Mouse (Mus musculus): ENCODE results near the gene Hsf2bp. TPM values are rescaled to one million over a fixed set of nuclear protein-coding genes. Genes with fewer than 3 reads are reported as not detected.

Gene Hsf2bp
- polyA plus RNA-seq, 1 experiment from 2014 or later = 0.42 TPM

- WGBS (ENCODE audit: insufficient replicate concordance) = 62% methylated on average over 3 of the region's 3 CpGs
- no peak overlapping the region for H3K4me3 ChIP-seq (ENCODE audit: low read depth, low read length)
- H3K9me3 ChIP-seq (ENCODE audit: low read length) = no peaks in the 10 kb centered on the region
- no peaks in the 10 kb centered on the region for H3K27me3 ChIP-seq (ENCODE audit: insufficient read depth, low read length)
- DNase-seq = no peak
- H3K36me3 ChIP-seq (replicated peaks; ENCODE audit: insufficient read depth, low read length) = no peaks in the 10 kb centered on the region
- H3K9ac ChIP-seq (replicated peaks) = no peak overlapping the region
- TF ChIP-seq CTCF (IDR thresholded peaks at IDR 0.05; ENCODE audit: low read depth) (no peak), EP300 (IDR thresholded peaks at IDR 0.05; ENCODE audit: low read depth) (no peak)
- H3K27ac ChIP-seq (ENCODE audit: low read depth) = no peak overlapping the region
- peaks cover 5% of the 10 kb centered on the region; the same call in 1 of the 2 replicates for H3K4me1 ChIP-seq (ENCODE audit: insufficient read depth)
- no peak for ATAC-seq
- no peak overlapping the region for H3K4me2 ChIP-seq (ENCODE audit: low read depth, low read length)
These were observed 52.7 kb downstream of the Hsf2bp start for GRCm38 (mm10) chr17:31983491-31983890.

- ATAC-seq = peak; percentile 53; the same call in 1 of the 2 replicates
- peak overlapping the region; percentile 34; the same call in 1 of the 2 replicates for H3K27ac ChIP-seq (ENCODE audit: low read depth)
- 70% methylated on average over 11 of the region's 11 CpGs for WGBS (ENCODE audit: insufficient replicate concordance)
- no peak overlapping the region for H3K4me2 ChIP-seq (ENCODE audit: low read depth, low read length)
- no peaks in the 10 kb centered on the region for H3K9me3 ChIP-seq (ENCODE audit: low read length)
- peaks cover 5% of the 10 kb centered on the region; the same call in 1 of the 2 replicates for H3K4me1 ChIP-seq (ENCODE audit: insufficient read depth)
- H3K36me3 ChIP-seq (replicated peaks; ENCODE audit: insufficient read depth, low read length) = no peaks in the 10 kb centered on the region
- no peaks in the 10 kb centered on the region for H3K27me3 ChIP-seq (ENCODE audit: insufficient read depth, low read length)
- H3K9ac ChIP-seq (replicated peaks) = no peak overlapping the region
- H3K4me3 ChIP-seq (ENCODE audit: low read depth, low read length) = no peak overlapping the region
- TF ChIP-seq EP300 (IDR thresholded peaks at IDR 0.05; ENCODE audit: low read depth) (no peak), CTCF (IDR thresholded peaks at IDR 0.05; ENCODE audit: low read depth) (no peak)
- peak; percentile 21 for DNase-seq
These were observed 53.6 kb downstream of the Hsf2bp start for GRCm38 (mm10) chr17:31982326-31983190.

- Histone ChIP-seq H3K4me1 (ENCODE audit: insufficient read depth) (peaks cover 5% of the 10 kb centered on the region; the same call in 1 of the 2 replicates), H3K4me2 (ENCODE audit: low read depth, low read length) (no peak overlapping the region), H3K9me3 (ENCODE audit: low read length) (no peaks in the 10 kb centered on the region), H3K27me3 (ENCODE audit: insufficient read depth, low read length) (no peaks in the 10 kb centered on the region), H3K36me3 (replicated peaks; ENCODE audit: insufficient read depth, low read length) (no peaks in the 10 kb centered on the region), H3K9ac (replicated peaks) (no peak overlapping the region), H3K4me3 (ENCODE audit: low read depth, low read length) (no peak overlapping the region), H3K27ac (ENCODE audit: low read depth) (no peak overlapping the region)
- ATAC-seq (peak; percentile 72), DNase-seq (no peak)
- WGBS (ENCODE audit: insufficient replicate concordance) = 66% methylated on average over 4 of the region's 4 CpGs
- peak; percentile 45; the same call in 1 of the 2 replicates for TF ChIP-seq EP300 (IDR thresholded peaks at IDR 0.05; ENCODE audit: low read depth)
- TF ChIP-seq CTCF (IDR thresholded peaks at IDR 0.05; ENCODE audit: low read depth) = no peak
These were observed 56.3 kb downstream of the Hsf2bp start for GRCm38 (mm10) chr17:31979888-31980287.

GRCm38 (mm10) chr17:31977131-31977530 lies 59.0 kb downstream of the Hsf2bp start:
- H3K4me2 ChIP-seq (ENCODE audit: low read depth, low read length) = no peak overlapping the region
- H3K4me1 ChIP-seq (ENCODE audit: insufficient read depth) = no peaks in the 10 kb centered on the region
- no peak for TF ChIP-seq EP300 (IDR thresholded peaks at IDR 0.05; ENCODE audit: low read depth)
- TF ChIP-seq CTCF (IDR thresholded peaks at IDR 0.05; ENCODE audit: low read depth) = no peak

GRCm38 (mm10) chr17:31976501-31976900 lies 59.6 kb downstream of the Hsf2bp start:
- WGBS (ENCODE audit: insufficient replicate concordance) = 75% methylated on average over 6 of the region's 6 CpGs

More at GRCm38 (mm10) chr17:31977131-31977530, 59.0 kb downstream of the Hsf2bp start:
- DNase-seq = no peak
- Histone ChIP-seq H3K9me3 (ENCODE audit: low read length) (no peaks in the 10 kb centered on the region), H3K36me3 (replicated peaks; ENCODE audit: insufficient read depth, low read length) (no peaks in the 10 kb centered on the region), H3K4me3 (ENCODE audit: low read depth, low read length) (no peak overlapping the region), H3K27me3 (ENCODE audit: insufficient read depth, low read length) (no peaks in the 10 kb centered on the region), H3K27ac (ENCODE audit: low read depth) (no peak overlapping the region), H3K9ac (replicated peaks) (no peak overlapping the region)
- ATAC-seq = no peak

GRCm38 (mm10) chr17:31974694-31975093 lies 61.5 kb downstream of the Hsf2bp start:
- 60% methylated on average over 5 of the region's 5 CpGs for WGBS (ENCODE audit: insufficient replicate concordance)
- no peak overlapping the region for H3K27ac ChIP-seq (ENCODE audit: low read depth)

More at GRCm38 (mm10) chr17:31976501-31976900, 59.6 kb downstream of the Hsf2bp start:
- Histone ChIP-seq H3K27me3 (ENCODE audit: insufficient read depth, low read length) (no peaks in the 10 kb centered on the region), H3K9ac (replicated peaks) (no peak overlapping the region), H3K4me3 (ENCODE audit: low read depth, low read length) (no peak overlapping the region), H3K4me2 (ENCODE audit: low read depth, low read length) (no peak overlapping the region), H3K36me3 (replicated peaks; ENCODE audit: insufficient read depth, low read length) (no peaks in the 10 kb centered on the region), H3K4me1 (ENCODE audit: insufficient read depth) (no peaks in the 10 kb centered on the region), H3K27ac (ENCODE audit: low read depth) (no peak overlapping the region), H3K9me3 (ENCODE audit: low read length) (no peaks in the 10 kb centered on the region)
- DNase-seq (no peak), ATAC-seq (no peak)
- no peak for TF ChIP-seq EP300 (IDR thresholded peaks at IDR 0.05; ENCODE audit: low read depth)
- no peak for TF ChIP-seq CTCF (IDR thresholded peaks at IDR 0.05; ENCODE audit: low read depth)

More at GRCm38 (mm10) chr17:31974694-31975093, 61.5 kb downstream of the Hsf2bp start:
- H3K4me3 ChIP-seq (ENCODE audit: low read depth, low read length) = no peak overlapping the region
- no peaks in the 10 kb centered on the region for H3K4me1 ChIP-seq (ENCODE audit: insufficient read depth)
- H3K9me3 ChIP-seq (ENCODE audit: low read length) = no peaks in the 10 kb centered on the region
- TF ChIP-seq EP300 (IDR thresholded peaks at IDR 0.05; ENCODE audit: low read depth) = no peak
- no peak for TF ChIP-seq CTCF (IDR thresholded peaks at IDR 0.05; ENCODE audit: low read depth)
- H3K4me2 ChIP-seq (ENCODE audit: low read depth, low read length) = no peak overlapping the region
- no peak for ATAC-seq
- no peak for DNase-seq
- H3K9ac ChIP-seq (replicated peaks) = no peak overlapping the region
- no peaks in the 10 kb centered on the region for H3K27me3 ChIP-seq (ENCODE audit: insufficient read depth, low read length)
- no peaks in the 10 kb centered on the region for H3K36me3 ChIP-seq (replicated peaks; ENCODE audit: insufficient read depth, low read length)
